Mouse (Mus musculus): ENCODE results near the gene Qsox2. TPM values are rescaled to one million over a fixed set of nuclear protein-coding genes. Genes with fewer than 3 reads are reported as not detected.

The Qsox2 gene
- polyA plus RNA-seq, 2 experiments, result 16.1 to 22.4 TPM

DNA sequence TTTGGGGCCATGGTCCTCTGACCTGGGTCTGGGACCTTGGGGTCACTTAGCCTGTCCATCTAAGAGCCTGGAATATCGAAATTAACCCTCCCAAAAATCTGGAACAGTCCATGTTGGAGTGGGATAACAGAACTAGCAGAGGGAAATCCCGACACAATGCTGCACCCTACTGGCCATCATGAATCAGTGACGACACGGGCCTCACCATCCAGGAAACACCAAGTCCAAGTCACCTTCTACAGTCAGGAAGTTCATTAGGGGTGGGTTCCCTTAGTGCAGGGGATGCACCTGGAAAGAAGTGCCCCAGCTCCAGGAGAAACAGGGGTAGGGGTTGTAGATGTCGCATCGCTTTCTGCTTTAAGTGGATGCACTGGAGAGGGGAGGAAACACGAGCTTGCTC, 36.3 kb upstream of the Qsox2 start:
- peaks cover 5% of the 10 kb centered on the region; the same call in 1 of the 2 replicates for H3K4me1 ChIP-seq (ENCODE audit: control insufficient read depth, insufficient read depth, low read length)
- WGBS, result 19% methylated on average over 7 of the region's 7 CpGs
- H3K36me3 ChIP-seq (ENCODE audit: control insufficient read depth, insufficient read depth, low read length), result no peaks in the 10 kb centered on the region
- no peaks in the 10 kb centered on the region for H3K9me3 ChIP-seq (ENCODE audit: control insufficient read depth, low read length)
- ATAC-seq (ENCODE audit: low FRiP score, low read depth), result peak; percentile 81; the same call in 1 of the 2 replicates
- H3K4me3 ChIP-seq (replicated peaks; ENCODE audit: low read length), result no peak overlapping the region
- H3K27ac ChIP-seq (replicated peaks; ENCODE audit: low read depth, low read length), result no peak overlapping the region
- TF ChIP-seq POLR2A (IDR thresholded peaks at IDR 0.05; ENCODE audit: borderline replicate concordance, extremely low read depth, insufficient read depth, insufficient read length), result no peak
- peak; percentile 72 for DNase-seq (ENCODE audit: low spot score)
- H3K4me2 ChIP-seq (replicated peaks; ENCODE audit: low read depth, low read length, severe bottlenecking), result no peak overlapping the region
- no peak overlapping the region for H3K9ac ChIP-seq (ENCODE audit: low read depth, low read length, severe bottlenecking)
- no peaks in the 10 kb centered on the region for H3K27me3 ChIP-seq (ENCODE audit: control insufficient read depth, insufficient read depth, low read length)

DNA sequence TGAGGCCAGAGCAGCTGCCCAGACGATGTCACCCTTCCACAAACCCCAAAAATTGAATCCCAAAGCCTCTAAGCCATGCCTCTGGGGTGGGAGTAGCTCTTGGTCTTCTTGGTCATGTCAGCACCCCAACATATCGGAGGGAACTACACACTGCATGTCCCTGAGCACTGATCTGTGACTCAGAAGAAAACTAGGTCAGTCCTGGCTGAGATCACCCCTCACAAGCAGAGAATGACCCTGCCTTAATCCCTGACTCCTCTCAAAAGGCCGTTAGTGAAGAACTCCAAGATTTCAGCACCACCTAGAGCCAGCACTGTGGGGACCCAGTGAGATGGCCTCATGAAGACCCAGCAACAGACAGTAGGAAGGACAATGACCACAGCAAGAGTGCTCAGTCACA, 30.9 kb upstream of the Qsox2 start:
- no peak for TF ChIP-seq POLR2A (IDR thresholded peaks at IDR 0.05; ENCODE audit: borderline replicate concordance, extremely low read depth, insufficient read depth, insufficient read length)
- H3K36me3 ChIP-seq (ENCODE audit: control insufficient read depth, insufficient read depth, low read length), result no peaks in the 10 kb centered on the region
- H3K9ac ChIP-seq (ENCODE audit: low read depth, low read length, severe bottlenecking), result no peak overlapping the region
- no peaks in the 10 kb centered on the region for H3K27me3 ChIP-seq (ENCODE audit: control insufficient read depth, insufficient read depth, low read length)
- no peak for DNase-seq (ENCODE audit: low spot score)
- no peak overlapping the region for H3K4me2 ChIP-seq (replicated peaks; ENCODE audit: low read depth, low read length, severe bottlenecking)
- WGBS, result 58% methylated on average over 3 of the region's 3 CpGs
- peaks cover 17% of the 10 kb centered on the region for H3K4me1 ChIP-seq (ENCODE audit: control insufficient read depth, insufficient read depth, low read length)
- ATAC-seq (ENCODE audit: low FRiP score, low read depth), result no peak
- no peak overlapping the region for H3K27ac ChIP-seq (replicated peaks; ENCODE audit: low read depth, low read length)
- no peaks in the 10 kb centered on the region for H3K9me3 ChIP-seq (ENCODE audit: control insufficient read depth, low read length)
- no peak overlapping the region for H3K4me3 ChIP-seq (replicated peaks; ENCODE audit: low read length)

DNA sequence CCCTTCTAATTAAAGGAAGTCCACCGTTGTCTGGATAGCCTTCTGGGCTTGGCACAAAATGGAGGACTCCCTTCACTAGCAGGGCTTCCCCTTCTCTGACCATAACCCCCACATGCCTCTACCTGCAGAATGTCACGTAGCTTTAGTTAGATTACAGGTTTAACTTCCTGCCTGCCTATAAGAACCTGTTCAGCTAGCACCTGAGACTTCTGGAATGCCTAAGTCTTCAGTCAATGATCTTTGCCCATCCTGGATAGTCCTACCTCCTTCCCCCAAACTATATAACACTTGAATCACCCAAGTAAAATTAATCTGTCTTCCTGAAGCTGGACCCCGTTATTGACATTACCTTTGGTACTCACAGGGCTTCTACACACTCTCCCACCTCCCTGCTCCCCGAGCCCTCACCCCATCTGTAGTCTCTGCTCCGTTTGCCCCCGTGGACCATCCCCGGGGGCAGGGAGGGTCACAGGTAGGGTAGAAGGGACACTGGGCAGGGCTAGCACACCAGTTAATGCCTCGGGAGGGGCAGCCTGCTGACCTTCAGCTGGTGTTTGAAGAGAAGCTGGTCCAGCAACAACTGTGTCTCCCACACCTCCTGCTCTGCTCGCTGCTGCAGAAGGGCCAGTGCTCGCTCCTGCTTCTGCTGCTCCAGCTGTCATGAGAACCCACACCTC, 28.9 kb upstream of the Qsox2 start:
- H3K27ac ChIP-seq (replicated peaks; ENCODE audit: low read depth, low read length), result no peak overlapping the region
- no peaks in the 10 kb centered on the region for H3K36me3 ChIP-seq (ENCODE audit: control insufficient read depth, insufficient read depth, low read length)
- H3K9ac ChIP-seq (ENCODE audit: low read depth, low read length, severe bottlenecking), result no peak overlapping the region
- H3K4me1 ChIP-seq (ENCODE audit: control insufficient read depth, insufficient read depth, low read length), result peaks cover 17% of the 10 kb centered on the region
- DNase-seq (ENCODE audit: low spot score) (no peak), ATAC-seq (ENCODE audit: low FRiP score, low read depth) (no peak)
- no peak overlapping the region for H3K4me2 ChIP-seq (replicated peaks; ENCODE audit: low read depth, low read length, severe bottlenecking)
- TF ChIP-seq POLR2A (IDR thresholded peaks at IDR 0.05; ENCODE audit: borderline replicate concordance, extremely low read depth, insufficient read depth, insufficient read length), result no peak
- 77% methylated on average over 10 of the region's 10 CpGs for WGBS
- no peaks in the 10 kb centered on the region for H3K9me3 ChIP-seq (ENCODE audit: control insufficient read depth, low read length)
- H3K4me3 ChIP-seq (replicated peaks; ENCODE audit: low read length), result no peak overlapping the region
- H3K27me3 ChIP-seq (ENCODE audit: control insufficient read depth, insufficient read depth, low read length), result no peaks in the 10 kb centered on the region

DNA sequence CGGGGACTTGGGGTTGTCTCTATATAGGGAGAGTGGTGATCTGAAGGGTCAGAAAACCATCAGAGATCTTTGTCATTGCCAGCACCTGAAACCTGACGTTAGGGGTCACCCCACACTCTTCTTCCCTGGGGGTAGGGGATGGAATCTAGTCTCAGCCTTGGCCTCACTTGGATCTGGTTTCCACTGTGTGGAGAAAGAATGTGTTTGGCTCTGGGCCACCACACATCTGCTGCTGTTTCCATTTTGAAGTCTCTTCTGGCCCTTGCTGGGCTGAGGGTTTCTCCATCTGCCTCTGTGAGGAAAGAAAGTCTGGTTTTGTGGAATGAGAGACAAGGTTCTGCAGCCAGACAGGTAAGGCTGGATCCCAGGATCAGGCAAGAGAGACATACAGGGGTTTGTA, 27.8 kb upstream of the Qsox2 start:
- Histone ChIP-seq H3K9me3 (ENCODE audit: control insufficient read depth, low read length) (no peaks in the 10 kb centered on the region), H3K36me3 (ENCODE audit: control insufficient read depth, insufficient read depth, low read length) (no peaks in the 10 kb centered on the region), H3K4me1 (ENCODE audit: control insufficient read depth, insufficient read depth, low read length) (peaks cover 17% of the 10 kb centered on the region), H3K4me3 (replicated peaks; ENCODE audit: low read length) (no peak overlapping the region), H3K4me2 (replicated peaks; ENCODE audit: low read depth, low read length, severe bottlenecking) (no peak overlapping the region), H3K27ac (replicated peaks; ENCODE audit: low read depth, low read length) (0 out of 2 replicates have a peak overlapping the region, but pooled peaks have one; percentile 20), H3K9ac (ENCODE audit: low read depth, low read length, severe bottlenecking) (no peak overlapping the region), H3K27me3 (ENCODE audit: control insufficient read depth, insufficient read depth, low read length) (no peaks in the 10 kb centered on the region)
- ATAC-seq (ENCODE audit: low FRiP score, low read depth) (peak; percentile 76), DNase-seq (ENCODE audit: low spot score) (peak; percentile 73)
- WGBS, result 53% methylated on average over 2 of the region's 2 CpGs
- no peak for TF ChIP-seq POLR2A (IDR thresholded peaks at IDR 0.05; ENCODE audit: borderline replicate concordance, extremely low read depth, insufficient read depth, insufficient read length)

DNA sequence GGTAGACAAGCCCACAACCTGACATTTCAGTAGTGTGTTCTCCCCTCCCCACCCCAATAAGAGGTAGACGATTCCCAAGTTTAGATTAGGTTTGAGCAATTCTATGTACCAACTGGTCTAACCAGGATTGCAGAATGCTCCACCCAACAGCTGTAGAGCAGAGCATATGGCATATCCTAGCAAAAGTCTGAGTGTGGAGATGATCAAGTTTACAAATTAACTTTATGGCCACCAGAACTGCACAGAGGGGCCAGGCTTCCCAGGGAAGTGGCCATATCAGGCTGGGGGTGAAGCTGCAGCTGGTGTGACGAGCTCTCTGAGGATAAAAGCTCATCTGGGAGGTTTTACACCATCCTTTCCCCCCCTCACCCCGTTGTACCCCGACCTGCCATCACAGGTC, 27.3 kb upstream of the Qsox2 start:
- 48% methylated on average over 4 of the region's 4 CpGs for WGBS
- ATAC-seq (ENCODE audit: low FRiP score, low read depth), result 0 out of 2 replicates have a peak, but pooled peaks have one; percentile 8
- no peak for TF ChIP-seq POLR2A (IDR thresholded peaks at IDR 0.05; ENCODE audit: borderline replicate concordance, extremely low read depth, insufficient read depth, insufficient read length)

More for the DNA sequence above, 27.3 kb upstream of the Qsox2 start:
- no peak overlapping the region for H3K4me2 ChIP-seq (replicated peaks; ENCODE audit: low read depth, low read length, severe bottlenecking)
- H3K36me3 ChIP-seq (ENCODE audit: control insufficient read depth, insufficient read depth, low read length), result no peaks in the 10 kb centered on the region
- H3K4me1 ChIP-seq (ENCODE audit: control insufficient read depth, insufficient read depth, low read length), result peaks cover 17% of the 10 kb centered on the region
- H3K9me3 ChIP-seq (ENCODE audit: control insufficient read depth, low read length), result no peaks in the 10 kb centered on the region
- no peak overlapping the region for H3K27ac ChIP-seq (replicated peaks; ENCODE audit: low read depth, low read length)
- H3K9ac ChIP-seq (ENCODE audit: low read depth, low read length, severe bottlenecking), result no peak overlapping the region
- DNase-seq (ENCODE audit: low spot score), result no peak
- H3K27me3 ChIP-seq (ENCODE audit: control insufficient read depth, insufficient read depth, low read length), result no peaks in the 10 kb centered on the region
- no peak overlapping the region for H3K4me3 ChIP-seq (replicated peaks; ENCODE audit: low read length)
